Mouse (Mus musculus): ENCODE data around the gene Pgpep1l.
"Not testable (repeated sequence)": the region's sequence is repeated elsewhere in the genome, so short reads cannot be mapped to it uniquely, and the experiment has no call there.

Gene Pgpep1l

GRCm38 (mm10) chr7:68283133-68283520 lies 19.1 kb upstream of the Pgpep1l start:
- not testable (repeated sequence) for DNase-seq (ENCODE audit: extremely low spot score, low read depth, low spot score)

- no peak for DNase-seq (ENCODE audit: extremely low spot score, low read depth, low spot score)
These were observed 18.5 kb upstream of the Pgpep1l start for GRCm38 (mm10) chr7:68282304-68283132.

GRCm38 (mm10) chr7:68281341-68281740 lies 17.3 kb upstream of the Pgpep1l start:
- DNase-seq (ENCODE audit: extremely low spot score, low read depth, low spot score): no peak

GRCm38 (mm10) chr7:68280352-68280869 lies 16.4 kb upstream of the Pgpep1l start:
- DNase-seq (ENCODE audit: extremely low spot score, low read depth, low spot score): no peak

GRCm38 (mm10) chr7:68279481-68279880 lies 15.4 kb upstream of the Pgpep1l start:
- no peak for DNase-seq (ENCODE audit: extremely low spot score, low read depth, low spot score)

- no peak for DNase-seq (ENCODE audit: extremely low spot score, low read depth, low spot score)
These were observed 14.9 kb upstream of the Pgpep1l start for GRCm38 (mm10) chr7:68278908-68279307.

- no peak for DNase-seq (ENCODE audit: extremely low spot score, low read depth, low spot score)
These were observed 14.4 kb upstream of the Pgpep1l start for GRCm38 (mm10) chr7:68278385-68278784.

GRCm38 (mm10) chr7:68277897-68278270 lies 13.9 kb upstream of the Pgpep1l start:
- DNase-seq (ENCODE audit: extremely low spot score, low read depth, low spot score): no peak

- no peak for DNase-seq (ENCODE audit: extremely low spot score, low read depth, low spot score)
These were observed 13.2 kb upstream of the Pgpep1l start for GRCm38 (mm10) chr7:68277054-68277896.

GRCm38 (mm10) chr7:68275838-68276731 lies 12.1 kb upstream of the Pgpep1l start:
- DNase-seq (ENCODE audit: extremely low spot score, low read depth, low spot score): no peak

GRCm38 (mm10) chr7:68275445-68275837 lies 11.4 kb upstream of the Pgpep1l start:
- not testable (repeated sequence) for DNase-seq (ENCODE audit: extremely low spot score, low read depth, low spot score)

- DNase-seq (ENCODE audit: extremely low spot score, low read depth, low spot score): no peak
These were observed 10.9 kb upstream of the Pgpep1l start for GRCm38 (mm10) chr7:68274951-68275350.

GRCm38 (mm10) chr7:68274218-68274617 lies 10.2 kb upstream of the Pgpep1l start:
- DNase-seq (ENCODE audit: extremely low spot score, low read depth, low spot score): no peak

GRCm38 (mm10) chr7:68273515-68273914 lies 9.5 kb upstream of the Pgpep1l start, which contains the start of gene Fam169b:
TSS of gene Fam169b (plus strand) at chr7:68273839.
- no peak for DNase-seq (ENCODE audit: extremely low spot score, low read depth, low spot score)

GRCm38 (mm10) chr7:68272607-68273006 lies 8.6 kb upstream of the Pgpep1l start:
- no peak for DNase-seq (ENCODE audit: extremely low spot score, low read depth, low spot score)

- no peak for DNase-seq (ENCODE audit: extremely low spot score, low read depth, low spot score)
These were observed 7.8 kb upstream of the Pgpep1l start for GRCm38 (mm10) chr7:68271816-68272215.

- DNase-seq (ENCODE audit: extremely low spot score, low read depth, low spot score): no peak
These were observed 6.5 kb upstream of the Pgpep1l start for GRCm38 (mm10) chr7:68270551-68270950.

- no peak for DNase-seq (ENCODE audit: extremely low spot score, low read depth, low spot score)
These were observed 2.7 kb upstream of the Pgpep1l start for GRCm38 (mm10) chr7:68266691-68267090.

- no peak for DNase-seq (ENCODE audit: extremely low spot score, low read depth, low spot score)
These were observed 1.4 kb upstream of the Pgpep1l start for GRCm38 (mm10) chr7:68265391-68265790.

- no peak for DNase-seq (ENCODE audit: extremely low spot score, low read depth, low spot score)
These were observed 498 bp upstream of the Pgpep1l start for GRCm38 (mm10) chr7:68264531-68264930.
